Mouse (Mus musculus) forebrain, embryonic 14.5 days (tissue): Measurements from ENCODE around the gene Sox2. TPM values are rescaled to one million over a fixed set of nuclear protein-coding genes. Genes with fewer than 3 reads are reported as not detected.

Source experiments
- ATAC-seq: fragments of 200-750 bp; cut with Nextera tagmentation; 2 replicates; pipeline ENCODE4 v1.8.0; 2017; ENCODE audit warnings: mild to moderate bottlenecking, moderate library complexity
- DNase-seq: peaks from one replicate; pipeline ENCODE4 v3.0.0-alpha.2; 2015; ENCODE audit warnings: low spot score
- H3K27ac ChIP-seq: fragments of 300-500 bp; sonication (generic); 2 replicates; pipeline ENCODE4 v1.5.1; 2014; ENCODE audit warnings: low read depth, mild to moderate bottlenecking, control low read depth, low read length, moderate library complexity
- H3K27me3 ChIP-seq: fragments of 300-500 bp; sonication (generic); replicated peaks from 2 replicates; pipeline ENCODE4 v1.6.1; 2014; ENCODE audit warnings: low read length, control low read depth, mixed read lengths; ENCODE audit not compliant: control insufficient read depth, insufficient read depth
- H3K36me3 ChIP-seq: fragments of 300-500 bp; sonication (generic); 2 replicates; pipeline ENCODE4 v1.6.1; 2014; ENCODE audit warnings: low read length, control low read depth; ENCODE audit not compliant: control insufficient read depth, insufficient read depth
- H3K4me1 ChIP-seq: fragments of 300-500 bp; sonication (generic); 2 replicates; pipeline ENCODE4 v1.6.1; 2014; ENCODE audit warnings: antibody characterized with exemption, low read length, control low read depth; ENCODE audit not compliant: control insufficient read depth, insufficient read depth
- H3K4me2 ChIP-seq: fragments of 300-500 bp; sonication (generic); 2 replicates; pipeline ENCODE4 v1.6.1; 2014; ENCODE audit warnings: mild to moderate bottlenecking, control low read depth, low read length
- H3K4me3 ChIP-seq: fragments of 300-500 bp; sonication (generic); 2 replicates; pipeline ENCODE4 v1.5.1; 2014; ENCODE audit warnings: low read depth, low read length, control low read depth
- H3K9ac ChIP-seq: fragments of 300-500 bp; sonication (generic); 2 replicates; pipeline ENCODE4 v1.6.1; 2014; ENCODE audit warnings: mild to moderate bottlenecking, low read length, control low read depth, moderate library complexity
- H3K9me3 ChIP-seq: fragments of 300-500 bp; sonication (generic); replicated peaks from 2 replicates; pipeline ENCODE4 v1.6.1; 2016; ENCODE audit warnings: low read length, control low read depth, mixed read lengths; ENCODE audit not compliant: control insufficient read depth
- WGBS: fragments of 180-500 bp; shearing (Covaris S2); extraction: QIAGEN DNeasy Blood & Tissue Kit; methylation state at CpG from one replicate; pipeline ENCODE4 v1.1.7; 2014; 5-methylcytosine and 5-hydroxymethylcytosine counted together
- polyA plus RNA-seq: library from polyadenylated mRNA; unstranded; fragments of >200 nt; fragmentation: Nextera tagmentation; extraction: Ambion mirVana; gene quantifications from 2 replicates; pipeline ENCODE4 v1.2.1, GENCODE M21; 2014

Sox2 gene
- polyA plus RNA-seq, 1 experiment from 2014 or later = 32.0 TPM

GRCm38 (mm10) chr3:34660542-34661290, 10.5 kb downstream of the Sox2 start:
- peak overlapping the region; percentile 19; the same call in 1 of the 2 replicates for H3K4me3 ChIP-seq
- H3K9me3 ChIP-seq = no peaks in the 10 kb centered on the region
- H3K27me3 ChIP-seq = no peaks in the 10 kb centered on the region
- peaks cover 4% of the 10 kb centered on the region; the same call in 1 of the 2 replicates for H3K36me3 ChIP-seq
- DNase-seq (peak; percentile 77), ATAC-seq (peak; percentile 3; the same call in 1 of the 2 replicates)
- peak overlapping the region; percentile 90 for H3K4me2 ChIP-seq
- H3K27ac ChIP-seq = peak overlapping the region; percentile 99
- H3K9ac ChIP-seq = peak overlapping the region; percentile 81
- H3K4me1 ChIP-seq = peaks cover 33% of the 10 kb centered on the region
- WGBS = 3% methylated on average over 14 of the region's 14 CpGs

GRCm38 (mm10) chr3:34661341-34662007, 11.3 kb downstream of the Sox2 start:
- Histone ChIP-seq H3K4me3 (peak overlapping the region; percentile 19), H3K4me2 (peak overlapping the region; percentile 90), H3K27me3 (no peaks in the 10 kb centered on the region), H3K4me1 (peaks cover 38% of the 10 kb centered on the region), H3K9me3 (no peaks in the 10 kb centered on the region), H3K36me3 (peaks cover 4% of the 10 kb centered on the region; the same call in 1 of the 2 replicates), H3K9ac (peak overlapping the region; percentile 81), H3K27ac (peak overlapping the region; percentile 99)
- 1% methylated on average over 30 of the region's 32 CpGs for WGBS
- DNase-seq = peak; percentile 84
- peak; percentile 4; the same call in 1 of the 2 replicates for ATAC-seq

GRCm38 (mm10) chr3:34662008-34662711, 12.0 kb downstream of the Sox2 start:
- peak; percentile 89 for DNase-seq
- peak; percentile 25 for ATAC-seq
- no peaks in the 10 kb centered on the region for H3K27me3 ChIP-seq

GRCm38 (mm10) chr3:34662712-34663655, 12.8 kb downstream of the Sox2 start:
- no peaks in the 10 kb centered on the region for H3K36me3 ChIP-seq
- H3K27ac ChIP-seq = peak overlapping the region; percentile 99
- H3K4me3 ChIP-seq = peak overlapping the region; percentile 43
- peaks cover 37% of the 10 kb centered on the region for H3K4me1 ChIP-seq
- H3K4me2 ChIP-seq = peak overlapping the region; percentile 90
- peak; percentile 1; the same call in 1 of the 2 replicates for ATAC-seq
- DNase-seq = peak; percentile 82
- H3K27me3 ChIP-seq = no peaks in the 10 kb centered on the region
- no peaks in the 10 kb centered on the region for H3K9me3 ChIP-seq
- H3K9ac ChIP-seq = peak overlapping the region; percentile 81
- under 1% methylated on average over 53 of the region's 53 CpGs for WGBS

More at GRCm38 (mm10) chr3:34662008-34662711, 12.0 kb downstream of the Sox2 start:
- Histone ChIP-seq H3K9me3 (no peaks in the 10 kb centered on the region), H3K4me3 (peak overlapping the region; percentile 43), H3K36me3 (no peaks in the 10 kb centered on the region; the same call in 1 of the 2 replicates), H3K9ac (peak overlapping the region; percentile 81), H3K4me2 (peak overlapping the region; percentile 90), H3K27ac (peak overlapping the region; percentile 99), H3K4me1 (peaks cover 41% of the 10 kb centered on the region)
- 2% methylated on average over 15 of the region's 15 CpGs for WGBS

GRCm38 (mm10) chr3:34663701-34664635, 13.8 kb downstream of the Sox2 start:
- H3K4me1 ChIP-seq = peaks cover 36% of the 10 kb centered on the region
- ATAC-seq (peak; percentile 57), DNase-seq (peak; percentile 93)
- H3K4me3 ChIP-seq = peak overlapping the region; percentile 43
- H3K9ac ChIP-seq = peak overlapping the region; percentile 81
- peak overlapping the region; percentile 99 for H3K27ac ChIP-seq
- H3K27me3 ChIP-seq = no peaks in the 10 kb centered on the region
- H3K9me3 ChIP-seq = no peaks in the 10 kb centered on the region
- no peaks in the 10 kb centered on the region for H3K36me3 ChIP-seq
- peak overlapping the region; percentile 90 for H3K4me2 ChIP-seq
- under 1% methylated on average over 58 of the region's 58 CpGs for WGBS

GRCm38 (mm10) chr3:34664636-34665531, 14.7 kb downstream of the Sox2 start:
- H3K4me3 ChIP-seq = peak overlapping the region; percentile 43
- no peaks in the 10 kb centered on the region for H3K36me3 ChIP-seq
- DNase-seq = peak; percentile 70
- H3K9ac ChIP-seq = peak overlapping the region; percentile 81
- H3K9me3 ChIP-seq = no peaks in the 10 kb centered on the region
- H3K27me3 ChIP-seq = no peaks in the 10 kb centered on the region
- peak overlapping the region; percentile 99 for H3K27ac ChIP-seq
- under 1% methylated on average over 31 of the region's 31 CpGs for WGBS
- no peak for ATAC-seq
- peaks cover 40% of the 10 kb centered on the region for H3K4me1 ChIP-seq
- H3K4me2 ChIP-seq = peak overlapping the region; percentile 90
